Mouse (Mus musculus) common myeloid progenitor, adult 5-6 weeks (primary cell): ENCODE measurements around the gene Pygb. TPM values are rescaled to one million over a fixed set of nuclear protein-coding genes. Genes with fewer than 3 reads are reported as not detected.

Experiments
- ATAC-seq: replicated peaks from 2 replicates; pipeline ENCODE4 v1.8.0; 2016; ENCODE audit warnings: low read depth, mild to moderate bottlenecking, moderate TSS enrichment, inconsistent platforms; ENCODE audit not compliant: poor library complexity, severe bottlenecking
- total RNA-seq: library from RNA; stranded (forward); fragments of 200-1000, 187-1606 nt; gene quantifications from 2 replicates; pipeline ENCODE4 v1.2.3, GENCODE M21; 2017

Gene Pygb
- total RNA-seq, 1 experiment from 2014 or later: 29.7 TPM

DNA sequence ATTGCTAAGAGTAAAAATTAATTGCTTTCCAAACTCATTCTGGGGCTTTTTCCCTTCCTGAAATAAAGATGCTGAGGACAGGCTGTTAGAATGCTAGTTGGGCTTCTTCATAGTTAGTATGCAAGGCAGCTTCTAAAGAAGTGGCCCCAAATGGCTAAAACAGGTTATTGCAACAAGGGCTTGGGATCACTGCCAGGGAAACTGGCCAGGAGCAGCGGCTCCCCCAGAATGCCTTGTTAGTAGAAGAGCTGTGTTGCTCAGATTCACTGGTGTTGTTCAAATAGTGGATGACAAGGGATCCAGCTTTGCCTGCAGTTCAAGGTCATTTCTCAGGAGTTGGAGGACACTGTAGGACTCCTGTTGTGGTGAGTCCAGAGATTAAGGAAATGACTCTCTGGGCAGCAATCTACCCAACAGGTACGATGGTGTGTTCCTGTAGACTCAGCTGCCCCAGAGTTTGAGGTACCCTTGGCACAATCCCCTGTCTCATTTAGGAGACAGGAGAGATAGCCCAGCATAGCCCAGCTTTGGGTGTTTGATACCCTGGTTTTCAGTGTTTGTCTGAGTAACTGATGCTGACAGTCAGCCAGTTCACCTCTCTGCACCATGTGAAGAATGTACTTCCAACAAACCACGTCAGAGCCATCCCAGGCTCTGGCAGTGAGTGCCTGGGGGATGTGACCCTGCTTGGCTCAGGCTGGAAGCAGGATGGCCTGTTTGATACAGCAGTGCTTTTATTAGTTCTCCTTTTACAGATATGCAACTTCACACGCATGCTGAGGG lies 2.4 kb downstream of the Pygb start:
- no peak for ATAC-seq

DNA sequence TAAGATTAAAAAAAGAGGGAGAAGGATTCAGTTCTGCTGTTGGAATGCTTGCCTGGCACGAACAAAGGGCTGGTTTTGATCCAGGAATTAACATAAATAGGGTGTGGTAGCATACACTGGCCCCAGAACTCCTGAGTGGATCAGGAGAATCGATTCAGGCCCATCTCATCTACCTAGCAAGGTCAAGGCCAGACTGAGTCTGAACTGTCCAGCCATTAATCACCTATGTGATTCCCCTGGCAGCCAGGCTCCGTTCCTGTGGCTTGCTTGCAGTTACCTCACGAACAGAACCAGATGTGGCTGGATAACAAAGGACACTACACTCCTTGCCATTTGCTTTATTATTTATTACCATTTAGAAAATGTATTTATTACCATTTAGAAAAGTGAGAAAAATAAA lies 6.8 kb downstream of the Pygb start:
- no peak for ATAC-seq

DNA sequence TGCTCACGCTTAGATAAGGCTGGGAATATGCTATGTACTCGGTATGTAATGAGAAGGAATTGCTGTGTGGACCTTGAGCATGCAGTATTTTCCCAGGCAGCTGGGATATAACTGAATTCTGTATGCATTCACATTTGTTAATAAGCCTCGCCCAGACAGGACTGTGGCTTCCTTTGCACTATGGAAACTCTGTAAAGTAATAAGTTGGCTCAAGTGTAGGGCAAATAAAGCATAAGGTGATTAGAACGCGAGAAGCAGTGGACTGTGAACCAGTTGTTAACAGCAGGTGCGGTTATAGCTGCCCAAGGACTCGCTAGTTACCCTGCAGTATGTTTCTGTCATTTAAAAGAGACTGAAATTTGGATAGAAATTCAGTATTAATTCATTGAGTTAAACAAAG lies 11.5 kb downstream of the Pygb start:
- ATAC-seq: no peak

DNA sequence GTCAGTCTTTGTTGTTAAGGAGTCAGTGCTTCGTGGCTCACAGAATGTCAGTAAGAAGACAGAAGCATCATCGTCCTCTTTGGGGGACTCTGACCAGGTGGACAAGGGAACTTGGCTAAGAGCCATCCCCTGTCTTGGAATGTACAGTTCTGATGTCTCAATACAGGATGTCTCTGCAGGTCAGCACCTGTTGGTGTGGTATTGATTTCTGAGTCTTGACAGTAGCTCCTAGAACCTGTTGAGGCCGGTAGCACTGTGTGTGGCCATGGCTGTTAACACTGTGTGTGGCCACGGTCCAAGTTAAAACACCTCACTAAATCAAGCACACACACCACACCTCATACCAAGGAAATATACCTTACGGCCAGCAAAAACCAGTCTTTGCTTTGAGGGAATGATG lies 14.1 kb downstream of the Pygb start:
- no peak for ATAC-seq

DNA sequence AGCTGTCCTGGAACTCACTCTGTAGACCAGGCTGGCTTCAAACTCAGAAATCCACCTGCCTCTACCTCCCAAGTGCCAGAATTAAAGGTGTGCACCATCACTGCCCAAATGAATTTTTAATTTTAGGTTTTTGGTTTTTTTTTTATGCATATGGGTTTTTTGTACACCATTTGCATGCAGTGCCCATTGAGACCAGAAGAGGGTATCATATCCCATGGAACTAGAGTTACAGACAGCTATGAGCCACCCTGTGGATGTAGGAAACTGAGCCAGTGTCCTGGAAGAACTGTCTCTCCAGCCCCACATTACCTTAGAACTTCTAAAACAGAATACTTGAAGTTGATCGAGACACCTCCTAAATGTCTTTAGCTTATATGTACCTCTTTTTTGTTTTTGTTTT lies 16.5 kb downstream of the Pygb start:
- peak; percentile 92 for ATAC-seq

DNA sequence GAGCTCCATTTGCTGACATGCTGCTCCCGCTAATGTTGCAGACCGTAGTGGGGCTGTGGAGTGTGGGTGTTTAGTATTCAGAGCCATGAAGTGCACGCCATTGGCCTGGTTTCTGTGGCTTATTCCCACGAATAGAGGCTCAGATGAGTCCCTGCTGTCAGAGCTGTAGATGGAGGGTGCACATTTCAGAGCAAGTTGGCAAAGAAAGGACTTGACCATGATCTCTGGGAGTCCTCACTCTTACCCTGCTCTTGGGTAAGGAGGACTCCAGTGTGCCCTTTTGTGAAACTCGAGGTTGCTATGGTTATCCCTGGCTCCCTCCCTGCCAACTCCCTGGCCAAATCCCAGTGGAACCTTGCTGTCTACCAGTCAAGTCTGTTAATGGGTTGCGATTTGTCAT lies 21.8 kb downstream of the Pygb start:
- no peak for ATAC-seq

DNA sequence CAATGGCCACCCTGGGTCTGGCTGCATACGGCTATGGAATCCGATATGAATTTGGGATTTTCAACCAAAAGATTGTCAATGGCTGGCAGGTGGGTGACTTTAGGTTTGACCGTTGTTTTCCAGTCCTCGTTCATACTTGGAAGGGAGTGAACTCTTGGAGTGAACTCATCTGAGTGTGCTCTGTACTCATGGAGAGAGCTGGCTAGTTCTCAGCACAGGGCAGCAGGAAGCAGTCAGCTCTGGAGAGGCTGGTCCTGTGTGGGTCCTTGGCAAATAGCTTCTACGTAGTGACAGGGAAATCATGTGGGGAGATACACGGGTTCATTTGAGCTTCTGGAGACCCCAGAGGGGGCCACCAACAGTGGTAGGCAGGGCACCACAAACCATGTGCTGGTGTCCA lies 22.3 kb downstream of the Pygb start:
- no peak for ATAC-seq

DNA sequence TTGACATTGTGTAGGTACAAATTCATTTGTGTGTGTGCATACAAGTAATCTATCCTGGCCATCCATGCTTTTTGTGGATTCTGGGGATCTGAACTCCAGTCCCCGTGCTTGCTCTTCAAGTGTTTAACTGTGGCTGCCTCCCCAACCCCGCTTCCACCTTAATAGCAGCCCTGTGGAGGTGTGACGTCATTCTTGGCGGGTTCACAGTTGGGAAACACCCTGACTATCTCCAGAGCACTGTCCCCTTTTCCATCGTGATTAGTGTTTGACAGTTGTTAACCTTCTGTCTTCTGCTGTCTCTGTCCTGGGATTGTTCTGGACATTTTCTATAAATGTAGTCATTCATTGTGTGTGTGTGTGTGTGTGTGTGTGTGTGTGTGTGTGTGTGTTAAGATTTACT lies 24.1 kb downstream of the Pygb start:
- 0 out of 2 replicates have a peak, but pooled peaks have one; percentile 34 for ATAC-seq

DNA sequence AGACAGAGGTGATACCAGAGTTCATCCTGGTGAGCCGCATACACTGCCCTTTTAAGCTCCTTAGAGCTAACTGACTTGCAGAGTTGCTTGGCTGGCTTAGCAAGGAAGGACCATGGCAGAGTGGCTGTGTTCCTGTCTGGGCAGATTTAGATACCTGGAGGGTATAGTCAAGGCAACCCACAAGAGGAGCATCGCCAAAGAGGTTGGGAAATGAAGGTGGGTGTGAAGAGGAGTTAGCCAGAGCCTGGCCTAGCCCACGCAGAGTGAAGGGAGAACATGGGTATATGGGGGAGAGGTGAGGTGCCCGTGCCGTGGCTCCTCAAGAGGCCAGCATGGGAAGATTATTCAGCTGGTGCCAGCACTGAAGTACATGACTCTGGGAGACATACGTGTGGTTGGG lies 26.3 kb downstream of the Pygb start:
- no peak for ATAC-seq

- no peak for ATAC-seq
Measured at GRCm38 (mm10) chr2:150816676-150817402, 30.3 kb downstream of the Pygb start.

- no peak for ATAC-seq
Measured at GRCm38 (mm10) chr2:150818742-150819141, 32.2 kb downstream of the Pygb start.

- ATAC-seq: no peak
Measured at GRCm38 (mm10) chr2:150820720-150821119, 34.2 kb downstream of the Pygb start.

GRCm38 (mm10) chr2:150822987-150823386 lies 36.5 kb downstream of the Pygb start:
- ATAC-seq: peak; percentile 76

DNA sequence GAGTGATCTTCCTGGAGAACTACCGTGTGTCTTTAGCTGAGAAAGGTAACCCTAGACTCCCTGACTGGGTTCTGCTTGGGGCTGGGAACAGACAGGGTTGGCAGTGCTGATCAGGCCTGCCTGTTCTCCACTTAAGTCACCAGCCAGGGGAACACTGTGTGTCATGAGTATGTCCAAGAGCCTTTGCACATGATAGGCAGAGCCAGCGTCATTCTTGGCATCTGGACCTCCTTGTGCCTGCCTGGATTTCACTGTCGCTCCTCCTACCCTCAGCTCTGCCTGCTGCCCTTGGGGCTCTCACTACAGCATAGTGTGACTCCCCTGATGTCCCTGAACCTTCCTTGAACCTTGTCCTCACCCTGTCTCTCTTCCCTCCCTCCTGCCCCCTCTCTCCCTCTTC lies 39.9 kb downstream of the Pygb start:
- ATAC-seq: no peak

GRCm38 (mm10) chr2:150828164-150828563 lies 41.6 kb downstream of the Pygb start:
- ATAC-seq: no peak

DNA sequence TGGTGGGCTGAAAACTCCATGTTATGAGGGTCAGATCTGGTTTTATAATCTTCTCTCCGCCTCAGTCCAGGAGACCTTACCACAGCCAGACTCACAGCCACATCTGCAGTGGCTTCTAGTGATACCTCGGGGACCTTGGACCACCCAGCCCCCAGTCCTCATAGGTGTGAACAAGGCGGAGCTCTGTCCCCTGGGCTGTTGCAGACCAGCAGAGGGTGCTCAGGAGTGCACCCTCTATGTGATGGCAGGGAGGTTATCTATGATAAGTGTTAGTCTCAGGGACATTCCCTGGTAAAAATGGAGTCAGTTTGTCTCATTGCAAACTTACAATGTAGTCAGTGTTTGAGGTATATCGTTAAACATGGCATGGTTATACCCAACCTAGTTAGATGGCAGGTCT lies 42.1 kb downstream of the Pygb start:
- ATAC-seq: no peak

GRCm38 (mm10) chr2:150830011-150830410 lies 43.5 kb downstream of the Pygb start:
- no peak for ATAC-seq

GRCm38 (mm10) chr2:150830911-150831441 lies 44.4 kb downstream of the Pygb start:
- ATAC-seq: peak; percentile 59

GRCm38 (mm10) chr2:150832029-150832428 lies 45.5 kb downstream of the Pygb start:
- ATAC-seq: no peak

DNA sequence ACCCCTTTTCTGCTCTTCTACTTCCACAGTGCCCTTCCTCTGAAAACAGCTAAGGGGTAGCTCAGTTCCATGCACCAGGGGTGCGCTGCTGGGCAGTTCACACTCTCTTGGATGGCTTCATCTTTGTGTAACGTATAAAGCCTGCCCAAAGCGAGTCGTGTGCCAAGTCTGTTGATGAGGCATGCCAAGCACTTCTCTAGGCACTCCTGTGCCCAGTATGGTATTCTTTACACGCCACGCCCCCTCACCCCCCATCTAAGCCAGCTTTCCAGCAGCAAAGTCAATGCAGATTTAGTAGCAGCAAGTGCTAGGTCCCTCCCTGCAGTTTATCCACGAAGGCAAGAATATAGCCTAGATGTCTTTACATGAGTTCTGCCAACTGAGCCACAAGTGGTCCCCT lies 48.1 kb downstream of the Pygb start:
- no peak for ATAC-seq

DNA sequence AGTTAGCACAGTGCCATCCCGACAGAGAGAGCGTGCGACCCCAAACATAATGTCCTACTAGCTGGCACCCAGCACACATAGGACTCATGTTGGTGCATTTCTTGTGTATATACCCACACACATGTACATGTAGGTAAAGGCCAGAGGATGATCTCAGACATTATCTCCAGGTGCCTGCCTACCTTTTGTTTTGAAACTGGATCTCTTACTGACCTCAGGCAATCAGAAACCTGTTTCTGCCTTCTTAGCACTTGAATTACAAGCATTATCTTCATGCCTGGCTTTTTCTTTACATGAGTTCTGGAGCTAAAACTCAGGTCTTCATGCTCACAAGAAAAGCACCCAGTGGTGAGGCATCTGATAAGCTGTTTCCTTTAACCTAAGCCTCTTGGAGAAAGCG lies 49.4 kb downstream of the Pygb start:
- no peak for ATAC-seq
